Mouse (Mus musculus) C2C12 (cell line): ENCODE results near the gene Jag2.

Experiments used
- CEBPB ChIP-seq: IDR thresholded peaks from one replicate; pipeline ENCODE4 v1.6.1; 2011; ENCODE audit warnings: low read depth, mild to moderate bottlenecking, control low read depth, moderate library complexity
- CTCF ChIP-seq: IDR thresholded peaks from one replicate; pipeline ENCODE4 v1.5.1; 2011; ENCODE audit not compliant: control insufficient read depth, insufficient read depth, insufficient read length
- FOSL1 ChIP-seq: IDR thresholded peaks from one replicate; pipeline ENCODE4 v1.8.0; 2011; ENCODE audit warnings: mild to moderate bottlenecking, low read length; ENCODE audit not compliant: poor library complexity, insufficient read depth, severe bottlenecking
- MYOD1 ChIP-seq: IDR thresholded peaks from one replicate; pipeline ENCODE4 v1.6.1; 2011; ENCODE audit warnings: low read depth; ENCODE audit not compliant: control insufficient read depth, insufficient read length
- MYOG ChIP-seq: IDR thresholded peaks from one replicate; pipeline ENCODE4 v1.6.1; 2011; ENCODE audit not compliant: control insufficient read depth, insufficient read length; ENCODE audit errors: extremely low read depth
- USF1 ChIP-seq: IDR thresholded peaks from one replicate; pipeline ENCODE4 v1.6.1; 2011; ENCODE audit warnings: low read depth, mild to moderate bottlenecking, control low read depth, moderate library complexity

GRCm38 (mm10) chr12:112908991-112909390 lies 20.6 kb downstream of the Jag2 start:
- TF ChIP-seq MYOD1 (no peak), MYOG (no peak), CTCF (no peak), USF1 (no peak), CEBPB (no peak), FOSL1 (no peak)
